Mouse (Mus musculus) kidney, adult 11 months (tissue): ENCODE data around the gene Spata1.

ENCODE experiments used
- DNase-seq: peaks from one replicate; pipeline ENCODE4 v3.0.0; 2022

Spata1 gene

GRCm38 (mm10) chr3:146499431-146500002 lies at the start of gene Spata1, which contains the start of gene Gng5:
Gene Spata1, minus strand, starts transcription at chr3:146499753.
Gene Gng5, plus strand, starts transcription at chr3:146499807.
- peak; percentile 86 for DNase-seq

DNA sequence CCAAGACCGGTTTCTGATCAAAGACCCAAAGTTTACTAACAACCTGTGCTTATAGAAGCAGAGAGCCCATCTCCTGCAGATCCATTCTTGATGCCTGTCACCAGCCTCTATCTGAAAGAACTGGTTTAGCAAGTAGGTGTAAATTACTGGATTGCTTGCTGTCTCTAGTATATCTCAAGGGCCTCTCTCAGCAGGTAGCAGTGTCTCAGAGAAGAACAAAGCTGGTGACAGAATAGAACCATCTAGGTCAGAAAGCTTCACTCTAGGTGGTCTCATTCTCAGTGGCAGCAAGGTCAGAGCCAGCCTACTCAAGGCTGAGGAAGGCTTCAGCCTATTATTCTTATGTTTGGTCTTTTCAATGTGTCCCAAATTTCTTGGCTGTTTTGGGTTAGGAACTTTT lies 44.1 kb upstream of the Spata1 start:
- DNase-seq, result no peak

DNA sequence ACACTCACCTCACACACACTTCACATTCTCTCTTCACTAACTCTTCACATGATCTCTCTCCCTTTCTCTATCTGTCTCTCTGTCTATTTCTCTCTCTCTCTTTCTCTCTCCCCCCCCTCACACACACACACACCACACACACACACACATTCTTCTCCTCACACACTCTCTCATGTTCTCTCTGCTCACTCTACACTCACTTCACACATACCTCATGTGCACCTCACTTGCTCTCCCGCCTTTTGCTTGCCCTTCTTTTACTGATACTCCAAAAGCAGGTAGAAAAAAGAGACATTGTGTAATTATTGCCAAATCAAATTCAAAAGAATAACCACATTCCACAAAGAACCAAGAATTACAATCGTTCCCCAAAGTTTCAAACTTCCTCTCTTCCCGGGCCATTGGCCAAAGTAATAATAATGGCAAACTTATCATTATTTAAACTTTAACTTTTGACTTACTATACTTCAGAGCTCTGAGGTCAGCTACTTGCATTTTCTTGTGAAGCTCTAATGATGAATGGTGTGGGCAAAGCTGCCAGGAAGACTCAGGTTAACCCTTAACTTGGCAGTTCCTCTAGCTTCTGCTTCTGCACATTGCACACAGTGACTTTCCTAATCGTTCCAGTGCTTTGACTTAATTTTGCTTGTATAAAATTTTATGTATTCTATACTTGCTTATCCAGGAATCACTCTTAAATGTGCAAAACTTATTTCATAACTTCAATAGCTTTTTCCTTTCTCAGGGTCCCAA lies 41.1 kb upstream of the Spata1 start:
- DNase-seq, result peak; percentile 33

- no peak for DNase-seq
Measured at GRCm38 (mm10) chr3:146534986-146535385, 35.4 kb upstream of the Spata1 start.

DNA sequence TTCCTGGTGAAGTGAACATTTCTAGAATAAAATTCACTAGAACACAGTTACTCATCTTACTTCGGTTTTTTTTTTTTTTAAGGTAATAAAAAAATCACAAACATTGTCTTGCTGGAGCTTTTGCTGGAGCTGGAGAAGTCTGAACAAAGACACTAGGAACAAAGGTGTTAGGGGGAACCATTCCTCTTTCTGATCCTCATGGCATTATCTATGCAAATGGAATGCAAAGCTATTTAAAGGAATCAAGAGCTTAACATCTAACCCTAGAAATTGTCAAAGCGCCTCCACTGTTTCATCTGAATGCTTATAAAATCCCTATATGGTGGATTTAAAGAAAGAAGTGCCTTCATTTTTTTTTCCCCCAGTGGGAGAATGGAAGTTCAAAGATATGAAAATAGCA lies 28.8 kb upstream of the Spata1 start:
- DNase-seq, result no peak

DNA sequence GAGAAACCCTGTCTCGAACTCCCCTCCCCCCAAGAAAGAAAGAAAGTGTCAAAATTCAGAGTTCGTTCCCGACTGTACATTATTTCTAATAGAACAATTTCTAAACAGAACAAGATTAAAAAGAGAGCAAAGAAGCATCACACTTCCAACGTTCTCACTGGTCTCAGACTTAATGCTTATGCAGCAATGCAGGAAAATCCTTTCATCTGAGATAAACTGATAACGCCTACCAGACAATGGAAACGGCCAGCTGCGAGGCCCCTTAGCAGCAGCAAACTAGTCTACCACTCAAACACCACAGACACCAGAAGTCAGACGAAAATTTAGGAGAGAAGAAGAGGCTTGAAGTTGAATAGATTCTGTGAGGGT lies 22.1 kb upstream of the Spata1 start:
- no peak for DNase-seq

DNA sequence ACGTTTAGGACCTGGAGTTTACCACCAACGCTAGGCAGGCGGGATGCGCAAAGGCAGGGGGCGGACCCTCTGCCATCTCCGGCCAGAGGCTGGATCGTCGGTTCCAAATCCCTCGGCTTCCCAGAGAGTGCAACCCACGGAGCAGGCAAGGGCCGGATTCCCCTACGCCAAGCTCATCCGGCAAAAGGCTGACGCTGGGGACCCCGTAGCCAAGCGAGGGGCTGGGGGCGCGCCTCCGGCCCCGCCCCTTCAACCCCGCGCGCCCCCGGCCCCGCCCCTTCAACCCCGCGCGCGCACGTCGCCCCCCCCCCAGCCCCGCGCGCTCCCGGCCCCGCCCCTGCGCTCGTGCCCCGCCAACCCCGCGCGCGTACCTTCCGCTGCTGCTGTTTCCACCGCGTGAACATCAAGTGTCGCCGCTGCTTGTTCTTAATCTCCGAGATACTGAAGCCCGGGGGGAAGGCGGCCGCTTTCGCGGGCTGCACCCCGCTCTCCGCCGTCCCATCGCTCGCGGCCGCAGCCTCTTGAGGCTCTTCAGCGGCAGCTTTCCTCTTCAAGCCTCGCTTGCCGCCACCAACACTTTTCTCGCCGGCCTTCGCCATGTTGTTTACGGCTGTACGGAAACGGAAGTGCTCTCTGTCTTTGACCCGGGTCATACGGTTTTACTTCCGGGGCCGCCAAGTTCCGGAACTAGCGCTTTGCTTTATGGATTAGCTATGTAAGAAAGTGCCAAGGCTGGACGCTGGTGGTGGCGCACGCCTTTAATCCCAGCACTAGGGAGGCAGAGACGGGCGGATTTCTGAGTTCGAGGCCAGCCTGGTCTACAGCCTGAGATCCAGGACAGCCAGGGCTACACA lies 21.5 kb upstream of the Spata1 start, which contains the start of gene Rpf1:
TSS of gene Rpf1 (minus strand) at position 632 of the 854 bp plus-strand sequence.
- peak; percentile 93 for DNase-seq

DNA sequence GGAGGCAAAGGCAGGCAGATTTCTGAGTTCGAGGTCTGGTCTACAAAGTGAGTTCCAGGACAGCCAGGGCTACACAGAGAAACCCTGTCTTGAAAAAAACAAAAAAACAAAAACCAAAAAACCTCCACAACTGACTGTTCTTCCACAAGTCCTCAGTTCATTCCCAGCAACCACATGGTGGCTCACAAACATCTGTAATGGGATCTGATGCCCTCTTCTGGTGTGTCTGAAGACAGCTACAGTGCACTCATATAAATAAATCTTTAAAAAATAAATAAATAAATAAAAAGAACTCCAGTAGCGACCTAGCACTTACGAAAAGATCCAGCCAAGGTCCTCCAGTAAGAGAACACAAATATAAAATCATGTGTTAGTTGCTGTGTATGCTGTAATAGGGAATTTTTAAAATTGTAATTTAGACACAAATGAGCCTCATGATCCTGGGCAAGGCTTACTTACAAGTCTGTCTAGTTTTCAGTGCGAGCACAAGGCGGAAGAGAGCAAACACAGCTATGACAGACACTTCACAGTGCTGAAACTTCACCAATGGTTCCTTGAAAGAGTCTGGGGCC lies 20.8 kb upstream of the Spata1 start:
- no peak for DNase-seq

DNA sequence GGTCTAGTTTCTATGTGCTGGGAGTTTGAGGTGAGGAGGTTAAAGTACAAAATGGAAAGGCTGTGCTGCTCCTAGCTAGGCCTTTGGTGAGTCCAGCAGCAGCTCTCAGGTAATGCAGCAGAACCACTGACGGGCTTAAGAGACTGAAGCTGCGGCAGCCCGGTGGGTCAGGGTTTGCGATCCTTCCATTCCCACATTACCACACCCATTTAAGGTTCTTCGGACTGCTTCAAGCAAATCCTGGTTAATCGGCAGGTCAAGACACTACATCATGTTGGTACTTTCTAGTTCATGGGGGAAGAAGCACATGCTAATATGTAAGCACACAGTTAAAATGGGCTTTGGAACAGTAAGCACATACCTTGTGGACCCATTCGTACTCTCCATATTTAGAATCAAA lies 7.2 kb upstream of the Spata1 start:
- DNase-seq, result no peak

DNA sequence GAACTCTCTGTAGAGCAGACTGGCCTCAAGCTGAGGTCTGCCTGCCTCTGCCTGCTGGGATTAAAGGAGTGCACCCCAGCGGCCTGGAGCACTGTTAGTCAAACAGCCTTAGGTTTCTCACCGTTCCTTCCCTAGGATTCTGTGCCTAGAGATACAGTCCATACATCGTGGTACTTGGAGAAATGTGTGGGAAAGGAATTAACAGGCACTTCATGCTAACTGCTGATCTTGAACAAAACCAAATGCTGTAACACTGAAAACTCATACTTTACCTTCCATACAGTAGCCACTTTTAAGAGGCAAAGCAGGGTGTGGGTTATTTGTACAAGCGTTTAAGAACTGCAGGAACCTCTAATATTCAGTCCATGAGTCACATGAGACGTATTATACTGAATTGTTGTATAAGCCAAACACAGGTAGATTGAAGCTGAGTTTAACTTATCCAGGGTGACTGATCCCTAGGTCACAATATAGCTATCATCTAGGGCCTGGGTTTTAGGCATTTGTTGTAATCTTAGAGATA lies 2.1 kb upstream of the Spata1 start:
- no peak for DNase-seq

DNA sequence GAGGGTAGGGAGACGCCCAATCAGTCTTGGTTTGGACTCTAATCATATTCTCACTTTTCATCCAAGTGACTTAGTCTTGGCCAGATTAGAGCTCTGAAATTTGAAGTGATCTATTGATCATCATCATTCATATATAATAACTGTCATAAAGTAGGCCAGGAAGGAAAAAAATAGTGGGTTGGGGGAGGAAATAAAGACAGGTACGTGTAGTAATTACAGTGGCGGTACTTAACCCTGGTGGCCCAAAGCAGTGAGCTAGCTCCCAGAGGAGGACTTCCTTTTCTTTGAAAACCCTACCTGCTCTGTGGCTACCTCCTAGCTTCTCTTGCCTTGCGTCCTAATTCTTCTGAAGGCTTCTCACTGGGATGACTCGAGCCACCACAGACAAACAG lies 1.3 kb upstream of the Spata1 start:
- DNase-seq, result no peak

GRCm38 (mm10) chr3:146500003-146500809 lies 653 bp upstream of the Spata1 start:
- DNase-seq, result no peak

DNA sequence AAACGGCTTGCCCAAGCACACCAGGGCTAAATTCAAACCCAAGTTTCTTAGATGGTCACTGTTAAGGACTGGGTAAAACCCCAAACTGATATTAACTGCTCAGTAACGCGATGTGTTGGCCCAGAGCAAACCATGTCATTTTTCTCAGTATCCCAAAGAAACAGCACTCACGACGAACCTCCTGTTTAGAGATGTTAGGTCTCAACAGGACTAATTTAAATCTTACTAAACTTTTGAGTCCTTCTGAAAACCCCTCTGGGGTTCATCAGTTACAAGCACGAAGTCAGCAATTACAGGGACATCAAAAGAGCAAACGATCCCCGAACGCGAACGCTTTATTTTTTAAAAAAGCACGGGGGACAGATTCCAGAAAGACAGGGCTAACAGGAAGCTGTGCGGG lies 564 bp downstream of the Spata1 start:
- no peak for DNase-seq

- DNase-seq, result no peak
Measured at GRCm38 (mm10) chr3:146494941-146495340, 4.6 kb downstream of the Spata1 start.

- DNase-seq, result no peak
Measured at GRCm38 (mm10) chr3:146486464-146486863, 13.1 kb downstream of the Spata1 start.

GRCm38 (mm10) chr3:146482044-146482443 lies 17.5 kb downstream of the Spata1 start:
- DNase-seq, result no peak

DNA sequence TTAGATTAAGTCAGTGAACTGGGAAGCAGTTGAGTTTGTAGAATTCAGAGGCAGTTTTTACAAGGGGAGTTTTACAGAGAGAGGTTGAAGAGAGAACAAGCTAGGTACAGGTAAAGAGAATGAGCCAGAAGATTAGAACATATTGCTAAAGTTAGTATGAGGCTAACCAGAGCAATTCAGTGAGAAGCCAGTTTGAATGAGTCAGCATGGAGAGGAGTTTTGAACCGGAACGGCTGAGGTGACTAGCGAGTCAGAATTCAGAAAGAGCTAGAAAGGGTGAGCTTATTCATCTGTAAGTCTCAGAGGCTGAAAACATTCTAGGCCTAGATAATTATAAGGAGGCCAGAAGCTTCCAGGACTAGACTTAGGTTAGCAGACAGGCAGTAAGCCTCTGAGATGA lies 25.1 kb downstream of the Spata1 start:
- peak; percentile 30 for DNase-seq

- no peak for DNase-seq
Measured at GRCm38 (mm10) chr3:146473741-146474140, 25.8 kb downstream of the Spata1 start.

GRCm38 (mm10) chr3:146472657-146473056 lies 26.9 kb downstream of the Spata1 start:
- DNase-seq, result no peak

DNA sequence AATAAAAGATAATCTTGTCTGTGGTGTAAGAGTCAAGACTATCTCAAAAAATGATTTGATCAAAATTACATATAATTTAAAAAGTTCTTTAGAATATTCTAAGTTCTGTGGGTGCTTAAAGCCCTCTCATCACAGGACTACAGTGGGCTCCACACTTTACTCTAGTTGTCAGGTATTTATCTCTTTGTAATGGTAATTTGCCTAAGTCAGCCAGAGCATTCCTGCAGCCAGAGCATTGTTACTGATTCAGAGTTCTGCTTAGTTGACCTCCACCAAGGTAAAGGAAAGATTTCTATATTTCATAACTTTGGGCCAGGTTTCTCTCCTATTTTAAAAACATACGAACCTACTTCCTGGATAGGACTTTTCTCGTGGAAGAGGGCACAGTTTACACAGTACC lies 30.3 kb downstream of the Spata1 start:
- no peak for DNase-seq

DNA sequence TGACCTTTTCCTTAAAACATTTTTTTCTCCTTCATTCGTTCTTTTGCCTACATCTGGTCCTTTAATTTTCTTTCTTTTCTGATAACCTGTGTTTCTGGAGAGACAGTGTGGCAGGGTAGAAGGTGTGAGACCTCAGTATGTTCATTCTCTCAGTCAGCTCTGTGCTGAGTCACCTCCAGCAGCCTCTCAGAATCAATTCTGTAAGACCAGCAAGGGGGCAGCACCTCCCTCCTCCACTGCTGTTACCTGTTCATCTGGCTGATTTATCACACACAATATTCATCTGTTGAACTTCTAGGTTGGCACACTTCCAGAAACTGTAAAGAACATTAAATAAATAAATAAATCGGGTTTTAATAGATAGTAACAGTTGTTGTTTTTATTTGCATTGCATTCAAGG lies 36.6 kb downstream of the Spata1 start:
- no peak for DNase-seq

- DNase-seq, result no peak
Measured at GRCm38 (mm10) chr3:146451375-146451774, 48.2 kb downstream of the Spata1 start.
